Mouse (Mus musculus): ENCODE measurements at regions not wholly inside any gene's neighbourhood (a gene's known extent, or its start where the extent isn't known, plus 50 kb on each side); places are given as distances from the start of the nearest gene placed in this dataset.

- no peak for TF ChIP-seq CTCF (IDR thresholded peaks at IDR 0.05; ENCODE audit: borderline replicate concordance, extremely low read depth, insufficient read depth, insufficient read length)
- TF ChIP-seq POLR2A (IDR thresholded peaks at IDR 0.05; ENCODE audit: borderline replicate concordance, extremely low read depth, insufficient read depth, insufficient read length, poor library complexity, severe bottlenecking): no peak
Measured at GRCm38 (mm10) chr12:50115855-50116254, 533.0 kb downstream of the Prkd1 start.

All from brain, embryonic 14.5 days (tissue).